Mouse (Mus musculus) NIH3T3 (cell line): ENCODE results near the gene Hic1.

Experiments
- DNase-seq: peaks from one replicate; pipeline ENCODE4 v3.0.0-alpha.2; 2012; ENCODE audit warnings: low read depth

Gene Hic1

DNA sequence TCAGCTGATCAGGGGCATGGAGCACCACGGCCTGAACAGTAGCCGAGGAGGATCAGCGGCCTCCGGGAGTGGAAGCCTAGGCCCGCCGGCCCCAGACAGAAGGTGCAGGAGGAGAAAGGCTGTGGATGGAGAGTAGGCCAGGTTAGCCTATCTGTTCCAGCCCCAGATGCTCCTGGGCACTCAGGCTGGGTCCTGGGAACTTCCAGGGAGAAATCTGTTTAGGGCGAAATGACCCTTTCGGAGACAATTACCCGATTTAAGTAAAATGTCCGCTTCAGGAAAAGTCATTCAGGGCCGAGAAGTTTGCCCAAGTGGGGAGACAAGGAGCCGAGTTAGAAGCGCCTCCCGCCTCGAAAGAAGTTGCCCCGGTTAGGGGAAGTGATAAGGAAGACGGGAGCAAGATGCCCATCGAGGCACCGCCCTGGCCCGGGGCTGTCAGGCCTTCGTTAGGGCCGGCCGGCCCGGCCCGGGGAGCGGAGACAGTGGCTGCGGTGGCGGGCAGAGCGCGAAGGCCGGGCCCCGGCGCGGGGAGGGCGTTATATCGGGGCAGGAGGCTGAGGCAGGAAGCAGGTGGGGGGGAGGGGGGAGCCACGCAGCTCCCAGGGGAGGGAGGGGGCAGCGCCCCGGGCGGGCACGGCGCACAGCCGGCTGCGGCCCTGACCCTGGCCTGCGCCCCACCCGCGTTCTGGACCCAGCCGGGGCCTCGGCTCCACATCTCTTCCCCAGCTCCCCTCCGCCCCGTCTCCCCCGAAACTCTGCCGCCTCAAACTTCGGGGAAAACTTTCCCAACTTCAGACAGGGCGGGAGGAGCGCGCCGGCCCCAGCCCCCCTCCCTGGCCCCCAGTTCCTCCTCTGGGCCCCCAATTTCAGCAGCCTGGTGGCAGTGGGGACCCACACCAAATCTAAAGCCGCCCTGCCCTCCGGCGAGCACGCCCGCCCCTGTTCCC lies 1.4 kb downstream of the Hic1 start:
- peak; percentile 54 for DNase-seq

DNA sequence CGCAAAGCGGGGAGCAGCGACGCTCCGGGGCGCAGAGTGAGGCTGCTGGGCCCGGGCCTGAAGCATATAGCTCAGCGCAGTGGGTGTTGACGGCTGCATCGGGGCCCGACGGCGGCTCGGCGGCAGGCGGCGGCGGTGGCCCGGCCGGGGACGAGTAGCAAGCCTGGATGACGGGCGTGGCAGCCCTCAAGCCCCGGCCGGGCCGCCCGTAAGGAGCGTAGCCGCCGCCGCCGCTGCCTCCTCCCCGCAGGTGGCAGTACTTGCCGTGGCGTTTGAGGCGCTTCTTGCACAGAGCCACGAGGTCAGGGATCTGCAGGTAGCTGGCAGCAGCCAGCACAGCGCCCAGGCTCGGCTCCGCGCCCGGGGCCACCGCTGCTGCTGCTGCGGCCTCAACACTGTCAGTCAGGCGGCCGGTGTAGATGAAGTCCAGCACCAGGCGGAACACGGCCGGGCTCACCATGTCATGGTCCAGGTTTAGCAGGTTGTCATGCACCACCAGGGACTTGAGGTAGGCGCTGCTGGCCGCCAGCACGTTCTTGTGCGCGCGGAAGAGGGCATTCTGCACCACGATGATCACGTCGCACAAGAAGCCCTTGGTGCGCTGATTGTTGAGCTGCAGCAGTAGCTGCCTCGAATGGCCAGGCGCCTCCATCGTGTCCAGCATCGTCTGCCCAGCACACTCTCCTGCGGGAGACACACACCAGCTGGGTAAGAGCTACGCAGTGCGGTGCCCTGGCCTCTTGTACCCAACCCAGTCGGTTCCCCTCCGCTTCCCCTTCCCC lies 2.3 kb downstream of the Hic1 start:
- DNase-seq = no peak

DNA sequence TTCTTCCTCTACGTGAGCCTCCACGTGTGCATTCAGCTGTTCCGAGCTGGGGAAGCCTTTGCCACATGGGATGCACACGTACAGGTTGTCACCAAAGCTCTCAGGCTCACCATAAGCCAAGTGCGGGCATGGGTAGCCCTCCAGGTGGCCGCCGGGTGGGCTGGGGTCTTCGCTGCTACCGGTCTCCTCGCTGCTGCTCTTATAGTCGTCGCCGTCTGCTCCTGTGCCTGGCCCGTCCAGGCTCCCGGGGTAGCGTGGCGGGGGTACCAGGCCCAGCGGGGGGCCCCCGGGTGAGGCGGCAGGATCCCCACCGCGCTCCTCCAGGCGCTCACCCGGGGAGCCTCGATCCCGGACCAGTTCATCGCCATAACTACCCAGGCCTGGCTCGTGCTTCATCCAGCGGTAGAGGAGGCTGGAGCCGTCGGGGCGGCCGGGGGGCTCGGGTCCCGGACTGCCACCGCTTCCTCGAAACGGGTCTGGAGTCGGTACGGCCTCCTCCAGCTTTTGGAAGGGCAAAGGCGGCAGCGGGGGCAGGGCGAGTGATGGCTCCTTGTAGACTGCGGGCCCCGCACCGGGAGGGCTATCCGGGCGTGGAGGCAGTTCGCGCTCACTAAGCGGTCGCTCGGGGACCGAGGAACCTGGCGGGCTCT lies 3.0 kb downstream of the Hic1 start:
- no peak for DNase-seq

DNA sequence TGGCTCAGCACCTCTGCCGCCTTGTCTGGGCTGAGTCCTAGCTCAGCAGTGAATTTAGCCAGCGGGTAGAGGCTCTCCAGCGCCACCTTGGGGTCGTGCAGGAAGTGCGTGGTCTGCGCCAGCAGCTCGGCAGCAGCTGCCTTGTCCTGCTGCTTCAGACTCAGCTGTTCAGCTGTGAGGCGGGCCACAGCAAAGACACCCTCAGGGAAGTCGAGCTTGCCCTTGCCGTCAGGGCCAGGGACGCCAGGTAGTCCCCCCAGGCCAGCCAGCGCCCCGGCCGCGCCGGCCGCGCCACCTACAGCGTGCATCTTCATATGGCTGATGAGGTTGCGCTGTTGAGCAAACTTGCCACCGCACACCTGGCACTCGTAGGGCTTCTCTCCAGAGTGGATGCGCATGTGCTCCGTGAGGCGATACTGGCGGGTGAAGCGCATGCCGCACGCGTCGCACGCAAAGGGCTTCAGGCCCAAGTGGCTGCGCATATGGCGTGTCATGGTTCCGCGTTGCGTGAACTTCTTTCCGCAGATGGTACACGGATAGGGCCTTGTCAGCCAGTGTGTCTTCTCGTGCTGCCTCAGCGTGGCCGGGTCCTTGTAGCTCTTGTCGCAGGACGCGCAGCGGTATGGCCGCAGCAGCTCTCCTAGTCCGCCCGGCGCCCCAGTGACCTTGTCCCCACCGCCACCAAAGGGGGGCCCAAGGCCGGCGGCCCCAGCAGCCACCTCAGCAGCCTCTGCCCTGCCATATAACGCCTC lies 3.7 kb downstream of the Hic1 start:
- peak; percentile 62 for DNase-seq

DNA sequence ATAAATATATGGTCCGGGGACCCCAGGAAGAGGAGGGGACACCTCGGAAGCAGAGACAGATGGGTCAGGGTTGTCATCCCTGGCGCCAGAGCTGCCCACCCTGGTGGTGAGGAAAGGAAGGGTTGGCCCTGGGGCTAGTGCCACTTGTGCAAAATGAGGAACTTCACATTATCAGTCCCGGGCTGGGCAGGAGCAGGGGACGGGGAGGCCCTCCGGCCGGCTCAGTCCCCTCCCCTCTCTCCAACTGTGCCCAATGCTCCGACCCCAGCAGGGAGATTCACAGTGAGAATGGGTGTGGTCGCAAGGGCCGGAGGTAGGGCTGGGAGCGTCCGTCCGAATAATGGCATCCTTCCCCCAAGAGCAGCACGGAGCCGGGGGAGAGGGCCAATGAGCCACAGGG lies 4.6 kb downstream of the Hic1 start:
- DNase-seq = no peak

DNA sequence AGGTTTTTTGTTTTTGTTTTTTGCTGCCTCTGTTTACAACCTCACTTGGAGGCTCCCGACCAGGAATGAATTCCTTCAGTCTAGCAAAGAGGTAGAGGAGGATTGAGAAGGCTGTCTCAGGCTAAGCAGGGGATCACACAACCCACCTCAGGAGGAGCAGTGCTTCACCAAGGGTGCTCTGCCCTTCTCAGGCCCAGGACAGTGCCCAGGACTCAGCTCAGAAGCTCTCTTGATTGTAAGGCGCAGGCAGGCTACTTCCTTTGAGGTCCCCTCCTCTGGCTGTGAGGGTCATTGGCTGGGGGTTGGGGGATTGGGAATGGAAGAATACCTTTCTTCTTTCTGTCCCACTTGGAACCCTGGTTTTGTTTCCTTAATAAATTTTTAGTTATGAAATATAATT lies 5.3 kb downstream of the Hic1 start:
- DNase-seq = no peak

DNA sequence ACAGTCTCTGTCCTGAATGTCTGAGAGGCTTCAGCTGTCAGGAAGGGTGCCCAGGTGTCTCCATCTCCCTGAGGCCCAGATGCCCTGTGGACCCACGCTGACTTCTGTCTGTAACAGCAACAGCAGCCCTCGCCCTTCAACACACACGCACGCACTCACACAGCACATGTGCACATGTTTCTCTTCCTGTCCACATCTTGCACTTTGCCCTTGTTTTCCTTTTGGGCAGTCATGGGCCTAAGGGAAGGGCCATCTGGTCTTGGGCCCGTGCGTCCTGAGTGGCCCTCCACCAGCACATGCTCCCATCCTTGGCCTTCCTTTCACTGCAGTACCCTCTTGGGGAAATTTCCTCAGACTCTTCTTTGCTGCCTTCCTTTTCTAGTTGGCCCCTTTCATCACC lies 5.9 kb downstream of the Hic1 start:
- DNase-seq = no peak

DNA sequence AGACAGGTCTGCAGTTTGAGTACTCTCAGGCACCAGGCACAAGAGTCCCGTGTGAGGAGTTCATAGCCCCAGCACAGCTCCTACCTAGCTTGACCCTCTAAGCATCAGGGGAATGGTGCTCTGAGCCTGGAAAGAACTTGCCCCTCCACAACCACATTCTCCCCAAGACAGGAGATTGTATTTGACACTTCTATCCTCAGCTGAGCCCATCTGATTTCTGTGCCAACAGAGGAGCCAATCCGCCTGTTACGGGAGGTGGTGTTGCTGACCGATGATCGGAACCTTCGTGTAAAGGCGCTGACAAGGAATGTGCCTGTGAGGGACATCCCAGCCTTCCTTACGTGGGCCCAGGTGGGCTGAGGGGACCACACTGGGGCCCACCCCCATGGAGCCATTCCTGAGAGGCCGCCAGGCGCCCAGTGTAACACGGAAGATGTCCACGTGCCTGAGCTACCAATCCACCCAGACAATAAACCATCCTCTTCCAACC lies 6.7 kb downstream of the Hic1 start:
- no peak for DNase-seq

DNA sequence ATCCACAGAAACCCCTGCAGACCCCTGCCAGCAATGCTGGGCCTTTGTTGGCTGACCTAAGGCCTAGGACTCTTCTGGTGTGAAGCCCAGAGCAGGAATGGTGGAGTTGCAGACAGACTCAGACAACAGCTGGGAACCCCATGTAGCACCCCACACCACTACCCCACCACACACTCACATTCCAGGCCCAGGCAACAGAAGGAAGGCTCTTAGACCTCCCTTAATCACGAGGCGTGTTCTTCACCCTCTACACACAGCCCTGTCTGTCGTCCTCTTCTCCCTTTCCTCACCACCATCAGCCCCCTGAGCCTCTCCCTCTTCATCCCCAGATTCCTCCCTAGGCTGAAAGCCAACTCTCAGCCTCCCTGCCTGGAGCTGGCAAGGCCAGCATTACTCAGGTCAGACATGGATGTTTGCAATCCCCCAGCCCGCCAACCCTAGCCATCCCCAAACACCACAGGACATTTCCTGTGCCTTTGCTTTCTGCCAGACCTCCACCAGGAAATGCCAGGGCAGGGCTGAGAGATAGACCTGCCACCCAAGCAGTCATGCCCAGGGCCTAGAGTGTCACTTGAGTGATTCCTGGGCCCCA lies 7.8 kb downstream of the Hic1 start:
- no peak for DNase-seq

DNA sequence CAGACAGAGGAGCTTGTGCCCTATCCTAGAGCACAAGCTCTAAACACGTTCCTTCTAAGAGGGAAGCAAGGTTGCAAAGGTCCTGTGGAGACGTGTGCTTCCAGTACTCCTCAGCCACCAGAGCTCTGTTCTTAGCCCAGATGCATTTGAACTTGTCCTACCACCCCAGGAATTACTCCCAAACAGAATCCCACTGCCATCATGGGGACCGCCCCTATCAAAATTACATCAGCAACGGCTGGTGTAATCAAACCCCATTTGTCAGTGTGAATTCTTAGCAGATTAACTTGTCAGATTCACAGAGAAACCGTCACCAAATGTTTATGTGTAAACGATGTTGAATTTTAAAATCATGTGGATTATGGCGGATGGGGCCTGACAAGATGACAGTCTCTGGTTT lies 8.4 kb downstream of the Hic1 start:
- DNase-seq = no peak

DNA sequence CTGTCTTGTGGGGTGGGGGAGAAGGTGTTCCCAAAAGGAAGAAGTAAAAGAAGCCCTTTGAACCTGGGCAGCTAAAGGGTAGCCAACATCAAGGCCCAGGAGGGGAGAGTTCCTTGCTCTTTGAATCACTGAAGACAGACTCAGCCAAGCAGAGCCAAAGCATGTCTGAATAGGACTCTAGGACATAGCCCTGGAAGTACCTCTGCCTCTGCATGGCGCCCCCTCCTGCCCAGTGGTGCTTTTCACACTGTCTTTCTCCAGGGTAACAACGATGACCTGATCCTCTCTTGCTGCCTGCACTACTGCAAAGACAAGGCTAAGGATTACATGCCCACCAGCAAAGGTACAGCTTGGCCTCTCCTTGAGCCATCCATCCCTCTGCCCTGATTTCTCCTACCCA lies 9.8 kb downstream of the Hic1 start:
- DNase-seq = peak; percentile 45

DNA sequence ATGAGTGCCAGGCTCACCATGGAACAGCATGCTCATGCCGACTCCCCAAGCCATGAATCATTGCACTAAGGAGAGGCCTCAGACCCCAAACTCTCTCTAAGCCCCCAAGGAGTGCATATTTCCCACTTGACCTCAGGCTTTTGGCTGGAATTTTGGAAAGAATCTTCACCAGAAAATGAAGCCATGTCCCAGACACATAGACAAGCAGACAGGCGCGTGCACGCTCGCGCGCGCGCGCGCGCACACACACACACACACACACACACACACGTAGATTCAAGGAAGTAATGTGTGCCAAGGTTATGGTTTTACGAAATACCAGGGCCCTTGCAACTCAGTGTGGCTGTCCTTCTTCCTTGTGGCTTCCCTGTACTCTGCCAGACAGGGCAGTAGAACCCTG lies 10.9 kb downstream of the Hic1 start:
- peak; percentile 50 for DNase-seq

DNA sequence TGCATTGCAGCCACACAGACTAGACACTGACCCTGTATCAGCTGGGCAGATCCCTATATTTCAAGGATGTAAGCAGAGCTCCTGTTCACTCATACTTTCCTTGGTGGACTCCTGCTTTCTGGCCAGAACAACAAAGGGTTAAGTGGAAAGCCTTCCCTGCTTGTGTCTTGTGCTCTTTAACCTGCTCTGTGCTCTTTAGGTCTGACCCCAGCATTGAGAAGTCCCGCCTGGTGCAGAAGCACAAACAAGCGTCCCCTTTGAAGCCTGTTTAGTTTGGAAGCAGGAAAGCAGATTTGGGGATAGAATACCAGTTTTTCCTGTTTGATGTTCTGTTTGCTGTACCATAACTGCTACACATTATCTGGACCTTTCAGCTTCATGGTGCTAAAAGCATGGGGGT lies 11.4 kb downstream of the Hic1 start:
- DNase-seq = no peak

DNA sequence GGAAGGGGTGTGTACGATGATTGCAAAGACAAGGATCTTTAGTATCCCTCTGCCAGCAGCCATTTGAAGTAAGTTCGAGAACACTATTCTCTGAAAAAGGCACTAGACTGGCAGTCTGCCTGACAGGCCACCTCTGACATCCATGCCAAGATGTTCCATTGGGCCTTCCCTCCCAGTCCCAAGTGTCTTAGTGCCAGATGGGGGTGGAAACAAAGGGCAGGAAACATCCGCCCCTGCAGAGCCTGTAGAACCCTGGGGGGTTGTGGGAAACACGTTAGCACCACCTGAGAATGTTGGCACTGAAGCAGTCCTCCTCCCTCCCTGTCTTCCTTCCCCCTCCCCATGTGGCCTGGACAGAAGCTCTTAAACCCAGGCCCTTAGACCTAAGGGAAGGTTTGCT lies 12.3 kb downstream of the Hic1 start:
- no peak for DNase-seq

DNA sequence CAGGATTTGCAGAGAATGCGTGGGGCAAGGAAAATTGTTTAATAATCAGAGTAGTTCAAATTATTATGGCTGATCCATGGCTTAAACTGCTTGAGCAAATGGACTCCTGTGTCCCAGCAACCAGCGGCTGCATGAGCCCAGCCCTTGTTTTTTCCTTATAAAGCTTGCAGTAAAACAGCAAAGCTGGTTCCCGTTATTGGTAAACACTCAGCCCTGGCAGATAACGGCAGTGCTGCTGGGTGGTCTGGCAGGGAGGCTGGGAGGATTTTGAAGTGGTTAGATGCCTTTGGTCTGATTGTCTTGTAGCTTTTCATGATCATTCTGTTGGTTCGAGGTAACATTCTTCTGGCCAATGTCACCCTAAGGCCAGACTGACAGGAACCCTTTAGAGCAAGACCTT lies 12.9 kb downstream of the Hic1 start:
- peak; percentile 33 for DNase-seq

DNA sequence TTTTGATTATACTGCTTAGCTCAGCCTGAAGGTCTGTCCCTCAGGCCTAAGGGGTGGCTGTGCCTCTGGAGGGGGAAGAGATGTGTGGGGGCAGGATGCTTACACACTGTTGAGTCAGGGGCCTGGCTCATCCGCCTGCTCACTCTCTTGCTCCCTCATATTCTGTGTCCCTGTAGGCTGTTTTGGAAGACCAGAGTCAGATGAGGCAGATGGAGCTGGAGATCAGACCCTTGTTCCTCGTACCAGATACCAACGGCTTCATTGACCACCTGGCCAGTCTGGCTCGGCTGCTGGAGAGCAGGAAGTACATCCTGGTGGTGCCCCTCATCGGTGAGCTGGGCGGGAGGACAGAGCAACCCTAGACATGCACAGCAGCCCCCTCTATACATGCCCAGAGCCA lies 13.3 kb downstream of the Hic1 start:
- DNase-seq = no peak

DNA sequence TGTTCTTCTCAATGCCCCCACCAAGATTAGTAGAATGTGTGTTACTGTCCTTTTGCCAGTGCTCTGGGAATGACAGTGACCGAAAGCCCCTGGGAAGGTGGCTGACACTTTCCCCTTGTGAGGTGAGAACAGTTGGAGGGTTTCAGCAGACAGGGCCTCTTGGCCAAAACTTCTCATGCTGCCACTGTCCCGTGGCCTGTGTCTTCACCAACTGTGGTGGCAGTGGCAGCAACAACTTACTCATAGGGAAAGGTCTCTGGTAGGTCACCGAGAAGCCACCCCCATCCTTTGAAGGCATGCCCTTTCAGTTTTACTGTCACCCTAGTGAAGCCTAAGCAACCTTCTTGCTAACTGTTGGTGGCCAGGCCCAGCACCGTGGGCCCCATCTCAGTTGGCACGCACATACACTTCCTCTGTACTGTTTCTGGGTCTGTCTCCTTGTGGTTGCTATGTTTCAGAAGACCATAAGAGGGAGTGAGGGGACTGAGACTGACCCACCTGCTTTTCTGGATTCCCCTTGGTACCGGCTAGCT lies 15.2 kb downstream of the Hic1 start:
- DNase-seq = no peak

DNA sequence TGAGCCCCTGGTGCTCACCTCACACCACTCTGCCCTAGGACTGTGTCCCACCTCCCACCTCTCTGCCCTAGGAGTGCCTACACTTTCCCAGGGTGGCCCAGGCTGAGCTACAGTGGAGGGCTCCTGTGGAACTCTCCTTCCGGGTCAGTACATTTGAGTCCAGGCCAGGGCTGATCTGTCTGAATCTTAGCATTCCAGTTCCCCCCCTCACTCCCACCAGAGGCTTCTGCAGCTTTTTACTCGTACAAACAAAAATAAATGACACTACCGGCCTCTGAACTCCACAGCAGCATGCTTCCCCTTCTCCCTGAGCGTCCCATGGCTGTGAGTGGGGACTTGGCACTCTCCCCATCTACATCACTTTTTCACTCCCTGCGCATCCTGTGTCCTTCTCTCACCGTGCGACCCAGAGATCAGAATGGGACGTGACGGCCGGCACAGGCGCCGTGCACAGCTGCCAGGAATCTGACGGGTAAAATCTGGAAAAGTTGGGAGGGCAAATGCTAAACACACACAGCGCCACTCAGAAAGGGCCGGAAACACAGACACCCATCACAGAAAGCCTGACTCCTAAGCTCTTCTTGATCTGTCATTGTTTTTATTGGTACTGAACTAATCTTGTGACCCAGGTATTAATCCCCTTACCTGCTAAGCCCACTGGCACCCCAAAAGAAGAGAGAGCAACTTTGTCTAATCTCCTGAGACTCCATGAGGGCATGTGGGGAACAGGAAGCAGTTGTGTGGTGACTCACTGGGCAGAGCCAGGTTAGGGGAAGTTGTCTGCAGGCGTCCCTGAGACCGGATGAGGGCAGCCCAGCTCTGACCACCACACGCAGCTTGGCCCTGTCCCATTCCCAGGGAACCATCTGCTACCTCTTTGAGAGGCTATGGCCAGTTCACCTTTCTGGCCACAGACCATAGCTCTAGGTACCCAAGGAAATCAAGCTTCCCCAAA lies 16.4 kb downstream of the Hic1 start:
- DNase-seq = no peak

DNA sequence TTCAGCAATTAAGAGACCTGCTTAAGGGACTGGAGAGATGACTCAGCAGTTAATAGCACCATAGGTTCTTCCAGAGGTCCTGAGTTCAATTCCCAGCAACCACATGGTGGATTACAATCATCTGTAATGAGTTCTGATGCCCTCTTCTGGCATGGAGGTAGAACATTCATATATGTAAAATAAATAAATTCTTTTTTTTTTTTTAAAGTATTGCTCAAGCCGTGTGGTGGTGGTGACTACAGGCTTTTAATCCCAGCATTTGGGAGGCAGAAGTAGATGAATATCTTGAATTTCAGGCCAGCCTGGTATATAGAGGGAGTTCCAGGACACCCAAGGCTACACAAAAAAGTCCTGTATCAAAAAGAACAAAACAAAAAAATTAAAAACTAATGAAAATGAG lies 19.0 kb downstream of the Hic1 start:
- DNase-seq = no peak
